Mouse (Mus musculus): Measurements from ENCODE around the gene Tom1l1.

GRCm38 (mm10) chr11:90686287-90687025, 1.7 kb downstream of the Tom1l1 start:
- no peak for TF ChIP-seq GATA1 (IDR thresholded peaks at IDR 0.05; ENCODE audit: borderline replicate concordance, low read length)
- no peak for TF ChIP-seq FLI1 (IDR thresholded peaks at IDR 0.05; ENCODE audit: low read length)
